Mouse (Mus musculus) thymus, adult 2 months (tissue): ENCODE data around the gene Fam155a. TPM values are rescaled to one million over a fixed set of nuclear protein-coding genes. Genes with fewer than 3 reads are reported as not detected.

Experiments
- DNase-seq: peaks from one replicate; pipeline ENCODE4 v3.0.0; 2021
- H3K27ac ChIP-seq: fragments of 200-500 bp; 2 replicates; pipeline ENCODE4 v1.5.1; 2012; ENCODE audit warnings: low read length, control low read depth; ENCODE audit not compliant: control insufficient read depth, insufficient read depth
- H3K27me3 ChIP-seq: fragments of 200-500 bp; 2 replicates; pipeline ENCODE4 v1.6.1; 2012; ENCODE audit warnings: mild to moderate bottlenecking, low read length, moderate library complexity, mixed read lengths; ENCODE audit not compliant: control insufficient read depth, insufficient read depth
- H3K36me3 ChIP-seq: fragments of 200-500 bp; 2 replicates; pipeline ENCODE4 v1.6.1; 2012; ENCODE audit warnings: mild to moderate bottlenecking, low read length, moderate library complexity; ENCODE audit not compliant: control insufficient read depth, insufficient read depth
- H3K4me1 ChIP-seq: fragments of 200-500 bp; replicated peaks from 2 replicates; pipeline ENCODE4 v1.6.1; 2012; ENCODE audit warnings: low read length; ENCODE audit not compliant: control insufficient read depth, insufficient read depth
- H3K4me3 ChIP-seq: fragments of 200-500 bp; 2 replicates; pipeline ENCODE4 v1.5.1; 2012; ENCODE audit warnings: mild to moderate bottlenecking, low read length, control low read depth, moderate library complexity; ENCODE audit not compliant: control insufficient read depth, insufficient read depth
- CTCF ChIP-seq: fragments of 200-500 bp; IDR thresholded peaks from 2 replicates; pipeline ENCODE4 v1.5.1; 2012; ENCODE audit warnings: mild to moderate bottlenecking, control low read depth, low read length, moderate library complexity, borderline replicate concordance; ENCODE audit not compliant: control insufficient read depth, poor library complexity, insufficient read depth; ENCODE audit errors: extremely low read depth
- POLR2A ChIP-seq: fragments of 200-500 bp; IDR thresholded peaks from 2 replicates; pipeline ENCODE4 v1.6.1; 2012; ENCODE audit warnings: mild to moderate bottlenecking, low read length, control low read depth, moderate library complexity; ENCODE audit not compliant: control insufficient read depth, poor library complexity, insufficient read depth; ENCODE audit errors: extremely low read depth
- WGBS: fragments of 180-500 bp; shearing (Covaris S2); methylation state at CpG from one replicate; pipeline ENCODE4 v1.1.7; 2018; 5-methylcytosine and 5-hydroxymethylcytosine counted together
- polyA plus RNA-seq: library from polyadenylated mRNA; depleted of rRNA; stranded (reverse); fragments of >200 nt; gene quantifications from 2 replicates; pipeline ENCODE4 v1.2.3, GENCODE M21; 2012

The Fam155a gene
- polyA plus RNA-seq, 1 experiment, result 0.09 TPM

GRCm38 (mm10) chr8:9204345-9205067, 566.5 kb downstream of the Fam155a start:
- H3K4me3 ChIP-seq, result no peak overlapping the region
- WGBS, result 90% methylated on average over 10 of the region's 10 CpGs
- H3K36me3 ChIP-seq, result no peaks in the 10 kb centered on the region
- no peaks in the 10 kb centered on the region for H3K4me1 ChIP-seq
- no peak overlapping the region for H3K27ac ChIP-seq
- no peak for TF ChIP-seq POLR2A
- DNase-seq, result no peak
- no peaks in the 10 kb centered on the region for H3K27me3 ChIP-seq

- H3K36me3 ChIP-seq, result no peaks in the 10 kb centered on the region
- WGBS, result 88% methylated on average over 3 of the region's 3 CpGs
- no peak for TF ChIP-seq POLR2A
- H3K4me3 ChIP-seq, result no peak overlapping the region
- H3K4me1 ChIP-seq, result no peaks in the 10 kb centered on the region
- no peaks in the 10 kb centered on the region for H3K27me3 ChIP-seq
- DNase-seq, result no peak
- H3K27ac ChIP-seq, result no peak overlapping the region
Measured at GRCm38 (mm10) chr8:9200099-9200498, 570.9 kb downstream of the Fam155a start.

GRCm38 (mm10) chr8:9191682-9192081, 579.3 kb downstream of the Fam155a start:
- Histone ChIP-seq H3K27me3 (no peaks in the 10 kb centered on the region), H3K4me3 (no peak overlapping the region), H3K36me3 (no peaks in the 10 kb centered on the region), H3K4me1 (no peaks in the 10 kb centered on the region), H3K27ac (no peak overlapping the region)
- DNase-seq, result no peak
- WGBS, result 85% methylated on average over 3 of the region's 3 CpGs
- TF ChIP-seq POLR2A (no peak), CTCF (no peak)

GRCm38 (mm10) chr8:9188616-9189015, 582.3 kb downstream of the Fam155a start:
- no peak for DNase-seq
- no peaks in the 10 kb centered on the region for H3K4me1 ChIP-seq
- H3K27ac ChIP-seq, result no peak overlapping the region
- TF ChIP-seq CTCF, result no peak
- no peak for TF ChIP-seq POLR2A
- H3K36me3 ChIP-seq, result no peaks in the 10 kb centered on the region
- 34% methylated on average over 4 of the region's 4 CpGs for WGBS
- H3K4me3 ChIP-seq, result no peak overlapping the region
- no peaks in the 10 kb centered on the region for H3K27me3 ChIP-seq

GRCm38 (mm10) chr8:9185200-9185599, 585.8 kb downstream of the Fam155a start:
- no peaks in the 10 kb centered on the region for H3K36me3 ChIP-seq
- no peaks in the 10 kb centered on the region for H3K27me3 ChIP-seq
- DNase-seq, result no peak
- no peak for TF ChIP-seq POLR2A
- no peak for TF ChIP-seq CTCF
- no peak overlapping the region for H3K27ac ChIP-seq
- no peak overlapping the region for H3K4me3 ChIP-seq
- no peaks in the 10 kb centered on the region for H3K4me1 ChIP-seq
- 4% methylated on average over 2 of the region's 2 CpGs for WGBS

- no peak for DNase-seq
- 95% methylated on average over 7 of the region's 7 CpGs for WGBS
- Histone ChIP-seq H3K36me3 (no peaks in the 10 kb centered on the region), H3K27ac (no peak overlapping the region), H3K27me3 (no peaks in the 10 kb centered on the region), H3K4me3 (no peak overlapping the region), H3K4me1 (no peaks in the 10 kb centered on the region)
- no peak for TF ChIP-seq POLR2A
- TF ChIP-seq CTCF, result no peak
Measured at GRCm38 (mm10) chr8:9182461-9182860, 588.5 kb downstream of the Fam155a start.

- DNase-seq, result no peak
- no peak overlapping the region for H3K4me3 ChIP-seq
- 84% methylated on average over 17 of the region's 17 CpGs for WGBS
- TF ChIP-seq POLR2A (no peak), CTCF (no peak)
- no peaks in the 10 kb centered on the region for H3K4me1 ChIP-seq
- no peaks in the 10 kb centered on the region for H3K27me3 ChIP-seq
- no peak overlapping the region for H3K27ac ChIP-seq
- H3K36me3 ChIP-seq, result no peaks in the 10 kb centered on the region
Measured at GRCm38 (mm10) chr8:9180686-9181315, 590.2 kb downstream of the Fam155a start.

GRCm38 (mm10) chr8:9176974-9177373, 594.0 kb downstream of the Fam155a start:
- H3K4me3 ChIP-seq, result no peak overlapping the region
- no peak overlapping the region for H3K27ac ChIP-seq
- H3K36me3 ChIP-seq, result no peaks in the 10 kb centered on the region
- no peaks in the 10 kb centered on the region for H3K4me1 ChIP-seq
- WGBS, result 81% methylated on average over 7 of the region's 7 CpGs
- TF ChIP-seq POLR2A (no peak), CTCF (no peak)
- DNase-seq, result no peak
- no peaks in the 10 kb centered on the region for H3K27me3 ChIP-seq
